Mouse (Mus musculus) megakaryocyte, adult 5-6 weeks (primary cell): Measurements from ENCODE around the gene Olfr393. TPM values are rescaled to one million over a fixed set of nuclear protein-coding genes. Genes with fewer than 3 reads are reported as not detected.

Experiments used
- ATAC-seq: 2 replicates; pipeline ENCODE4 v1.8.0; 2016; ENCODE audit warnings: mild to moderate bottlenecking, inconsistent platforms; ENCODE audit not compliant: poor library complexity, severe bottlenecking
- total RNA-seq, 2 experiments: library from RNA; stranded (forward) in 1 of 2; stranded (reverse) in 1 of 2; fragments of 153-499, 151-499 nt in 1 of 2; fragments of 221-1000, 200-1000 nt in 1 of 2; gene quantifications; 2 replicates each; pipeline versions ENCODE4 v1.2.3 to v1.2.4; 2015 to 2017

Olfr393 gene
- total RNA-seq (2015) (not detected in 2 replicates), total RNA-seq (2017) (not detected in 2 replicates)

DNA sequence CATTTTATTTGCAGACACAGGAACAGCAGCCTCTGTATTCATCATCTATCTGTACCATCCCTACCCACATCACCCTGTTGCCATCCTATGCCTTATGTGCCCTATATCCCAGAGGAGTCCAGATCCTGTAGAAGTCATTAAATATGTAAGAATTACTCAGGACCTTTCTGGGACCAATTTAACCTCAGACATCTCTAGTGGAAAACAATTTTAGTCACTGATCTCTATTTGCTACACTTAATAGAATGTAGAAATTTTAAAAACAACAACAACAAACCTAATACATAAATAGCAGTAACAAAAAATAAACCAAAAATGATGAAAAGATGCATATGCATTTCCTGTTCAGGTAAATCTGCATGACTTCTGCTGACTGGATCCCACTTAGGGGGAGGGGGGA lies at the start of gene Olfr393:
TSS of gene Olfr393 (minus strand) at position 101 of the 400 bp plus-strand sequence.
- ATAC-seq = no peak

DNA sequence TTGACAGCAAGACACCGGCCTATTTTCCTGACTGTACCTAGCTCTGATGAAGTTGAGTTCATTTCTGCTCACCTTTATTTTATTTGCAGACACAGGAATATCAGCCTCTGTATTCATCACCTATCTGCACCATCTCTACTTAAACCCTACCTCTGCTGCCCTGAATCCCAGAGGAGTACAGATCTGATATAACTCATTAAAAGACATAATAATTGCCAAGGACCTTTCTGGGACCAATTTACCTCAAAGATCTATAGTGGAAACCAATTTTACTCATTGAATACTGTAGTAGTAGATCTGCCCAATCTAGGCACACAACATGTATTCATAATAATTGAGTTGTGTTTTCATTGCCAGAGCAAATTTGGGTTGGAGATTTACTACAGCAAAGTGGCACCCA lies 39.4 kb upstream of the Olfr393 start, which contains the start of gene Olfr394:
TSS of gene Olfr394 (minus strand) at position 101 of the 400 bp plus-strand sequence.
- no peak for ATAC-seq

GRCm38 (mm10) chr11:73816949-73817348 lies 34.3 kb downstream of the Olfr393 start, which contains the start of gene Olfr392:
Olfr392 (minus strand) TSS chr11:73817049.
- no peak for ATAC-seq

DNA sequence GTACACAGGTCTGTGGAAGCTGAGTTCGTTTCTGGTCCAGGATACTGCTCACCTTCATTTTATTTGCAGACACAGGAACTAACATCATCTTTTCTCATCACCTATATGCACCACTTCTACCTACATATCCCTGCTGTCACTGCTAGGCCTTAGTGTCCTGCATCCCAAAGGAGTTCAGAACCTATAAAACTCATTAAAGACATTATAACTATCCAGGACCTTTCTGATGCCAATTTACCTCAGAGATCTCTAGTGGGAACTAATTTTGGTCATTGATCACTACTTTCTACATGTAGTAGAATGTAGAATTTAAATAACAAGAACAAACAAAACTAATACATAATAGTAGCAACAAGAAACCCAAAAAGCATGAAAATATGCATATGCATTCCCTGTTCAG lies 48.3 kb downstream of the Olfr393 start, which contains the start of gene Olfr391-ps:
TSS of gene Olfr391-ps (minus strand) at position 101 of the 400 bp plus-strand sequence.
- no peak for ATAC-seq

Other genes with a start within 250 kb of the Olfr393 start
- gene Zfp735, start 162.7 kb downstream of the Olfr393 start, total RNA-seq (2015) = not detected in 2 replicates
- not detected in 2 replicates for gene Zfp735, start 162.7 kb downstream of the Olfr393 start, total RNA-seq (2017)
- gene Olfr389, start 70.7 kb downstream of the Olfr393 start, total RNA-seq (2015) = not detected in 2 replicates
- not detected in 2 replicates for gene Olfr389, start 70.7 kb downstream of the Olfr393 start, total RNA-seq (2017)
- not detected in 2 replicates for gene Olfr390, start 68.5 kb downstream of the Olfr393 start, total RNA-seq (2015)
- gene Olfr390, start 68.5 kb downstream of the Olfr393 start, total RNA-seq (2017) = 0.04 TPM in 1 of 2 replicates, not detected in the other
- not detected in 2 replicates for gene Olfr391-ps, start 48.4 kb downstream of the Olfr393 start, total RNA-seq (2015)
- gene Olfr391-ps, start 48.4 kb downstream of the Olfr393 start, total RNA-seq (2017) = not detected in 2 replicates
- 0.04 TPM in 1 of 2 replicates, not detected in the other for gene Olfr392, start 34.4 kb downstream of the Olfr393 start, total RNA-seq (2015)
- not detected in 2 replicates for gene Olfr392, start 34.4 kb downstream of the Olfr393 start, total RNA-seq (2017)
- gene Olfr394, start 39.3 kb upstream of the Olfr393 start, total RNA-seq (2015) = not detected in 2 replicates
- gene Olfr394, start 39.3 kb upstream of the Olfr393 start, total RNA-seq (2017) = not detected in 2 replicates
- gene Olfr395, start 57.8 kb upstream of the Olfr393 start, total RNA-seq (2015) = not detected in 2 replicates
- gene Olfr395, start 57.8 kb upstream of the Olfr393 start, total RNA-seq (2017) = not detected in 2 replicates
- not detected in 2 replicates for gene Olfr23, start 85.2 kb upstream of the Olfr393 start, total RNA-seq (2015)
- not detected in 2 replicates for gene Olfr23, start 85.2 kb upstream of the Olfr393 start, total RNA-seq (2017)
- not detected in 2 replicates for gene Olfr397, start 109.4 kb upstream of the Olfr393 start, total RNA-seq (2015)
- gene Olfr397, start 109.4 kb upstream of the Olfr393 start, total RNA-seq (2017) = not detected in 2 replicates
- not detected in 2 replicates for gene Olfr398, start 139.0 kb upstream of the Olfr393 start, total RNA-seq (2015)
- gene Olfr398, start 139.0 kb upstream of the Olfr393 start, total RNA-seq (2017) = not detected in 2 replicates
- not detected in 2 replicates for gene Olfr139, start 205.1 kb upstream of the Olfr393 start, total RNA-seq (2015)
- gene Olfr139, start 205.1 kb upstream of the Olfr393 start, total RNA-seq (2017) = not detected in 2 replicates
- not detected in 2 replicates for gene Olfr399, start 205.2 kb upstream of the Olfr393 start, total RNA-seq (2015)
- not detected in 2 replicates for gene Olfr399, start 205.2 kb upstream of the Olfr393 start, total RNA-seq (2017)
- not detected in 2 replicates for gene Zfp616, start 218.5 kb upstream of the Olfr393 start, total RNA-seq (2015)
- not detected in 2 replicates for gene Zfp616, start 218.5 kb upstream of the Olfr393 start, total RNA-seq (2017)